Mouse (Mus musculus) hindbrain, embryonic 10.5 days (tissue): ENCODE results near the gene Wiz. TPM values are rescaled to one million over a fixed set of nuclear protein-coding genes. Genes with fewer than 3 reads are reported as not detected.

Experiments used
- DNase-seq: peaks from one replicate; pipeline ENCODE4 v3.0.0-alpha.2; 2017; ENCODE audit warnings: low spot score
- H3K27ac ChIP-seq: fragments of 300-500 bp; sonication (generic); 2 replicates; pipeline ENCODE4 v1.5.1; 2016; ENCODE audit warnings: mild to moderate bottlenecking, moderate library complexity
- H3K27me3 ChIP-seq: fragments of 300-500 bp; sonication (generic); 2 replicates; pipeline ENCODE4 v1.6.1; 2016; ENCODE audit warnings: mild to moderate bottlenecking; ENCODE audit not compliant: poor library complexity, insufficient read depth, severe bottlenecking
- H3K36me3 ChIP-seq: fragments of 300-500 bp; sonication (generic); 2 replicates; pipeline ENCODE4 v1.6.1; 2016; ENCODE audit warnings: mild to moderate bottlenecking, moderate library complexity
- H3K4me1 ChIP-seq: fragments of 300-500 bp; sonication (generic); replicated peaks from 2 replicates; pipeline ENCODE4 v1.6.1; 2016; ENCODE audit warnings: mild to moderate bottlenecking
- H3K4me3 ChIP-seq: fragments of 300-500 bp; sonication (generic); 2 replicates; pipeline ENCODE4 v1.5.1; 2016; ENCODE audit warnings: mild to moderate bottlenecking, moderate library complexity
- H3K9me3 ChIP-seq: fragments of 300-500 bp; sonication (generic); 2 replicates; pipeline ENCODE4 v1.6.1; 2016; ENCODE audit warnings: mild to moderate bottlenecking, moderate library complexity
- WGBS: fragments of 180-500 bp; shearing (Covaris S2); methylation state at CpG from one replicate; pipeline ENCODE4 v1.1.7; 2016; 5-methylcytosine and 5-hydroxymethylcytosine counted together
- polyA plus RNA-seq: library from polyadenylated mRNA; unstranded; fragments of >200 nt; fragmentation: Nextera tagmentation; extraction: Ambion mirVana; gene quantifications from 2 replicates; pipeline ENCODE4 v1.2.1, GENCODE M21; 2016

The Wiz gene
- 25.1 and 34.7 TPM in 2 replicates for polyA plus RNA-seq

DNA sequence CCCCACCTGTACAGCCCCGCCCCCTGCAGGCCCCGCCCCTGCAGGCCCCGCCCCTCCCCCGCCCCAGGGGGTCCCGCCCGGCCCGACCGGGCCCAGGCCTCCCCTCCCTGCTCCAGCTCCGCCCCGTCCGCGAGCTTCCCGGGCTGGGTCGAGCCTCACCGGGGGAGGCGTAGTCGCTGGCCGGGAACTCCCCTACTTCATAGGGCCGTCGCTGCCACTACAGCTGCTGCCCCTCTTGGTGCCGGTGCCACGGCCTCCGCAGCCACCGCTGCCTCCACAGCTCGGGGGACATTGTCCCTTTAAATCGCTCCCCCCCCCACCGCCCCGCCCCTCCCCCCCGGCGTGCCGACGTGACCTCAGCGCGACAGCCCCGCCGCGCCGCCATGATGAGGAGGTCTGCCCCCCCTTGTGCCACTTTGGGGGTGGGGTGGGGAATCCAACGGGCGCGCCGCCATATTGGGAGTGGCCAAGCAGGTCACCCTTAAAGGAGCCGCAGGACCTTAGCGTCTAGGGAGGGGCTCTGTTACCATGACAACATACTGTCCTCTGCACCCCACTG lies at the start of gene Wiz:
Wiz (minus strand) TSS at position 339 of the 559 bp plus-strand sequence.
- Histone ChIP-seq H3K27me3 (peaks cover 43% of the 10 kb centered on the region), H3K36me3 (peaks cover 11% of the 10 kb centered on the region; the same call in 1 of the 2 replicates), H3K9me3 (no peaks in the 10 kb centered on the region), H3K4me3 (peak within 1 kb of the TSS; percentile 84), H3K4me1 (peaks cover 25% of the 10 kb centered on the region), H3K27ac (peak within 1 kb of the TSS; percentile 96)
- peak; percentile 92 for DNase-seq
- under 1% methylated on average over 38 of the region's 44 CpGs for WGBS

DNA sequence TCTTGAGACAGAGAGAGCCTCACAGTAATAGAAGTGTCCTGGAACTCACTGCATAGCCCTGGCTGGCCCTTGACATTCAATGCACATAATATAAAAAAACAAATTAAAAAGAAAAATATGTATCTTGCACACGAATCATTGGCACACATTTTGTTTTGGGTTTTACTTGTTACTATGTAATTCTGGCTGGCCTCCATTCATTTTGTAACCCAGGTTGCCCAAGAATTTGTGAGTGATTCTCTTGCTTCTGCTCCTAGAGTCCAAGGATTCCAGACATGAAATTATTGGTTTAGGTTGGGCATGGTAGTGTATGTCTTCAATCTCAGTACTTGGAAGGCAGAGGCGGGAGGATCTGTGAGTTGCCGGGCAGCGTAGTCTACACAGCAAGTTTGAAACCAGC lies 47.9 kb upstream of the Wiz start:
- Histone ChIP-seq H3K4me1 (no peaks in the 10 kb centered on the region), H3K4me3 (no peak overlapping the region), H3K36me3 (no peaks in the 10 kb centered on the region), H3K27me3 (no peaks in the 10 kb centered on the region), H3K27ac (no peak overlapping the region), H3K9me3 (no peaks in the 10 kb centered on the region)
- no peak for DNase-seq
- WGBS = 94% methylated on average over 4 of the region's 4 CpGs

DNA sequence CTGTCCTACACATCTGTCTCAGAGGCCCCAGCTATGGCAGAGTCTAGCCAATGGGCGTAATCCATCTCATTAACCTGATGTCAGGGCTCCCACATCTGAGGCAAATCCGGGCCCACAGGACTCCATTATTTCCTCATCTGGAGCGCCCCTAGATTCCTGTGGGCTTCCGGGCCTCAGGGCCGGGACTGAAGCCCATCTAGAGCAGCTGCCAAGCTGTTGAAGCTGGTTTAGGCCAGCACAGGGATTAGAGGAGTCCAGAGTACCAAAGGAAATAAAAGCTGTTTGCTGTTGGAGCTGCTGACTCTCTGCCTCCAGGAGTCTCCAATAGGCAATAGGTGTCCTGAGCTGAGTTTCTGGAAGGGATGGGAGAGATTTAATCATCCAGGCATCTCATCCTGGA lies 45.9 kb upstream of the Wiz start:
- 80% methylated on average over 5 of the region's 5 CpGs for WGBS
- no peaks in the 10 kb centered on the region for H3K27me3 ChIP-seq
- H3K4me1 ChIP-seq = no peaks in the 10 kb centered on the region
- DNase-seq = no peak
- no peak overlapping the region for H3K27ac ChIP-seq
- H3K36me3 ChIP-seq = no peaks in the 10 kb centered on the region
- no peak overlapping the region for H3K4me3 ChIP-seq
- no peaks in the 10 kb centered on the region for H3K9me3 ChIP-seq

DNA sequence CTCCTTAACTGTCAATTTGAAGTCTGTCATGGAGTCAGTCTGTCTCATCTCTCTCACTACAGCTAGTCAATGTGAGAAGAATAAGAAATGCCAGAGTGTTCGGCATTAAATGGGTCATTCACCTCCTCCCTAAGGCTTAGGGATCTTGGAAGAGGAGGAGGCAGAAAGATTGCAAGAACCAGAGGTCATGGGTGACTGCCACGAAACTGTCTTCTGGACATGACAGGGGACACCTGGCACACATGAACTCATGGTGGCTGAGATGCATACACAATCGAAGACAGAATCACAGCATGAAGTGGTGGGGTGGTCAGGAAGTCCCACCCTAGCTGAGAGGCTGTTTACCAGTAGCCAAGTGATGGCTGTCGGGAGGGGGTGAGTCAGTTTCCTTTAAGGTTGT lies 45.1 kb upstream of the Wiz start:
- no peaks in the 10 kb centered on the region for H3K9me3 ChIP-seq
- H3K4me3 ChIP-seq = no peak overlapping the region
- no peaks in the 10 kb centered on the region for H3K36me3 ChIP-seq
- no peak for DNase-seq
- no peaks in the 10 kb centered on the region for H3K27me3 ChIP-seq
- WGBS = 77% methylated on average over 4 of the region's 4 CpGs
- H3K4me1 ChIP-seq = no peaks in the 10 kb centered on the region
- no peak overlapping the region for H3K27ac ChIP-seq

DNA sequence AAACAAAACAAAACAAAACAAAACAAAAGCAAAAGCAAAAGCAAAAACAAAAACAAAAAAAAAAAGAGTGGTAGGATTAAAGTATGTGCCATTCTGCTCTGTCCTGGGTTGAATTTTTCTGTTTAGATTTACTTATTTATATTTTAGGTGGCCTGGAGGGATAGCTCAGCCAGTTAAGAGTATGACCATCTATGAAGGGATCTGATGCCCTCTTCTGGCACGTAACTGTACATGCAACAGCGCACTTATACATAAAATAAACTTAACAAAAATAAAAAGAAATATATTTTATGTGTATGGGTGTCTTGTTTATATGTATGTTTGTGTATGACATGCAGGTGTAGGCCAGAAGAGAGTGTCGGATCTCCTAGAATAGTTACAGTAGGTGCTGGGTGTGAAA lies 42.7 kb upstream of the Wiz start:
- Histone ChIP-seq H3K27me3 (no peaks in the 10 kb centered on the region), H3K4me1 (no peaks in the 10 kb centered on the region), H3K9me3 (no peaks in the 10 kb centered on the region), H3K27ac (no peak overlapping the region), H3K36me3 (no peaks in the 10 kb centered on the region), H3K4me3 (no peak overlapping the region)
- no peak for DNase-seq
- WGBS = 64% methylated on average over 3 of the region's 3 CpGs

DNA sequence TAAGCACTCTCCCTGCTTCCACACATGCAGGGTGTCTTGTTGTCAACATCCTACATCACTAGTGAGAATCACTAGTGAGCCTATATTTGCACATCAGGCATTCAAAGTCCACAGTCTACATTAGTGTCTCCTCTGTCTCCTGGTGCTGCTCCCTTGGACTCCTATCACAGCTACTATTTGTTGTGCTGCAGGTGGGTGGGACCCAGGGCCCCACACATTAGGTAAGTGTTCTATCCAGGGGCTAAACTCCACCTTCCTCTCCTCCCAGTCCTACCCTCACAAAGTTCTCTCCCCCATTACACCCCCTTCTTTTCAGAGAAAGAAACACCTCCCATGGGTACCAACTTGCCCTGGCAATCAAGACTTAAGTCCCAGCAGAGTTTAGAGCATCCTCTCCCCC lies 37.4 kb upstream of the Wiz start:
- Histone ChIP-seq H3K27me3 (no peaks in the 10 kb centered on the region), H3K9me3 (no peaks in the 10 kb centered on the region), H3K4me3 (no peak overlapping the region), H3K27ac (no peak overlapping the region), H3K36me3 (no peaks in the 10 kb centered on the region), H3K4me1 (no peaks in the 10 kb centered on the region)
- no peak for DNase-seq

DNA sequence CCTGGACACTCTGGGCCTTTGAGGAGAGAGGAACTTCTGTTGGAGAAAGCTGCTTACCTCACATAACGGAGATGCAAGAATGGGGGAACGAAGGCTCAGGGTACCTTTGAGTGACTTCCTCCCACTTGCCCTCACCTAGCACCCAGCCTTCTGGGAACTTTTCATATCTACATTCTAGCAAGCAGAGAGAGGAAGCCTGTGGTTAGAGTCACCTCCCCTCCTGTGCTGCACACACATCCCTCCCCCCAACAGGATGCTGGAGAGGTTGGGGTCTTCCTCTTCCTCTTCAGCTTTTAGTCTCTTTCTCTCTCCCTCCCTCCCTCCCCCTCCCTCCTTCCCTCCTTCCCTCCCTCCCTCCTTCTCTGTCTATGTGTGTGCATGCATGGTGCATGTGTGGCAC lies 34.8 kb upstream of the Wiz start, which contains the start of gene Pglyrp2:
Pglyrp2 (minus strand) TSS at position 134 of the 400 bp plus-strand sequence.
- DNase-seq = no peak
- H3K9me3 ChIP-seq = no peaks in the 10 kb centered on the region
- no peaks in the 10 kb centered on the region for H3K27me3 ChIP-seq
- H3K27ac ChIP-seq = no peak within 1 kb of the TSS
- H3K4me3 ChIP-seq = no peak within 1 kb of the TSS
- H3K36me3 ChIP-seq = no peaks in the 10 kb centered on the region
- H3K4me1 ChIP-seq = no peaks in the 10 kb centered on the region
- 82% methylated on average over 2 of the region's 2 CpGs for WGBS

DNA sequence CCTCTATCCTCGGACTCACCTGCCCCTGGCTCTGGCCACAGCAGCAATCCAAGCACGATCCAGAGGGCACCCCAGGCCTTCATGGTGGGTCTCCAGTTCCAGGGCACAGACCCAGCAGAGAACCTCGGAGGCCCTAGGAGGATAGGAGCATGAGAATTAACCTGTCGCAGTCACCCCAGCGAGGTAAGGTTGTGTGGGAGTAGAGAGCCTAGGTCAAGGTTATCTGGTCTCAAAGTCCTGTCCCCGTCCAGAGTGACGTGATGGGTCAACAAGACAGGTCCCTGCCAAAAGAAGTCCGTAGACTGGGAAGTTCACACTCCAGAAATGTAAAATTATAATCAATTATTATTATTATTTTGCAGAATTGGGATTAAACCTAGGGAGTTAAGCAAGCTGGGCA lies 31.5 kb upstream of the Wiz start:
- WGBS = 82% methylated on average over 8 of the region's 8 CpGs
- no peaks in the 10 kb centered on the region for H3K4me1 ChIP-seq

DNA sequence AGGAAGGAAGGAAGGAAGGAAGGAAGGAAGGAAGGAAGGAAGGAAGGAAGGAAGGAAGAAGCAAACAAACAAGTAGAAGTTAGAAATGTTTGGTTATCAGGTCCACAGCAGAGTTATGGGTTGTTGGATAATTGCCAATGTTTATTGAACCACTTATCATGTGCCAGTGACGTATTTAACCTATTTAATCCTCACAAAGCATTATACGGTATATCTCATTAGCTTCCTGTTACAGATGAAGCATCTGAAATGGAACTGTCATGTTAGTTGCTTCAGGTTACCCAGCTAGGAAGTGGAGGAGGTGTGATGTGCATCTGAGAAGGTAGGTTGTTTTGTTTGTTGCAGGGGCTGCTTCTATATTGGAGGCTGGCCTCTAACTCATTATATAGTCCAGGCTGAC lies 30.8 kb upstream of the Wiz start:
- H3K4me1 ChIP-seq = no peaks in the 10 kb centered on the region
- 87% methylated on average over 2 of the region's 2 CpGs for WGBS
- H3K36me3 ChIP-seq = no peaks in the 10 kb centered on the region
- H3K27me3 ChIP-seq = peaks cover 27% of the 10 kb centered on the region
- no peak overlapping the region for H3K4me3 ChIP-seq
- H3K27ac ChIP-seq = no peak overlapping the region
- H3K9me3 ChIP-seq = no peaks in the 10 kb centered on the region
- DNase-seq = no peak

More for the DNA sequence above, 31.5 kb upstream of the Wiz start:
- peaks cover 19% of the 10 kb centered on the region for H3K27me3 ChIP-seq
- H3K27ac ChIP-seq = no peak overlapping the region
- H3K36me3 ChIP-seq = no peaks in the 10 kb centered on the region
- no peak for DNase-seq
- no peaks in the 10 kb centered on the region for H3K9me3 ChIP-seq
- H3K4me3 ChIP-seq = no peak overlapping the region

DNA sequence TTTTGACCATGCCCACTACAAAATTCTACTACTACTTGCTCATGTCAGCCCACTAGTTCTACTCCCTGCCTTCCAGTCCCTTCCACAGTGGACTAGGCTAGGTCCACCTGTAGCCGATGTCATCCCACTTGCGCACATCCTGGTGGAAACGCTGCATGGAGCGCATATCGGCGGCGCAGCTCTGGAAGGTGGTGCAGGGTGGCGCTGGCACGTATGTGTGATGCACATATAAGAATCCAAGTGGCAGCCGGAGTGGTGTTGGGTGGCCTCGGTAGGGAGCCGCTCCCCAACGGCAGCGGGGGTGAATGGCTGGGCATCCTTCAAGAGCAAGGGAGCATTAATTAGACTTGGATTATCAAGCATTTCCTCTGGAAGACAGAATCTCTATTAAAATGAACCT lies 27.5 kb upstream of the Wiz start:
- no peak for DNase-seq
- Histone ChIP-seq H3K4me1 (no peaks in the 10 kb centered on the region), H3K27me3 (peaks cover 32% of the 10 kb centered on the region), H3K4me3 (no peak overlapping the region), H3K27ac (no peak overlapping the region), H3K9me3 (no peaks in the 10 kb centered on the region), H3K36me3 (no peaks in the 10 kb centered on the region)
- WGBS = 88% methylated on average over 14 of the region's 14 CpGs

DNA sequence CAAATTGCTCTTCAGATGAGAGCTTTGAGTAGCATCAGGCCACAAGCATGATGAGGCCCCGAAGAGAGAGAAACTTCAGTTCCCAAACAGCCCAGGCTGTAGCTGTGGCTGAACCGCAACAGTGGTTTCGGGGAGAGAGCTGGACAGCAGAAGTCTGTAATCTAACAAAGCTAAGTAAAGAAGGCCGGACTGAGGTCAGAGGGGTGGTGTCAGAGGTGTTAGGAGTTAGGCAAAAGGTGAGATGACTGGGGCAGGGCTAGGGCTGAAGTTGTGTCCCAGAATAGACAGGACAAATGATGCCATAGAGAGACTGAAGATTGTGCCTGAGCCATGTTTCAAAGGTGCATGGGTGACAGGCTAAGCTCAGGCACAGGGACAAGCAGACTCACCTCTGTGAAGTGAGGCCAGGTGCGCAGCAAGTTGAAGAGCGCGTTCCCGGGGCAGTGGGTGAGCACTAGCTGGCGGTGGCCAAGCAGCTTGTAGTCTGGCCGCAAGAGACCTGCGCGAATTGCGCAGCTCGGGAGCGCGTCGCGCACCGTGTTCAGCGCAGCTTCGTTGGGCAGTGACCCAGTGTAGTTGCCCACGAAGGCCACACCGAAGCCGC lies 26.3 kb upstream of the Wiz start:
- WGBS = 40% methylated on average over 24 of the region's 24 CpGs
- Histone ChIP-seq H3K27me3 (peaks cover 32% of the 10 kb centered on the region), H3K36me3 (no peaks in the 10 kb centered on the region), H3K27ac (no peak overlapping the region), H3K4me3 (no peak overlapping the region), H3K4me1 (no peaks in the 10 kb centered on the region), H3K9me3 (no peaks in the 10 kb centered on the region)
- no peak for DNase-seq

DNA sequence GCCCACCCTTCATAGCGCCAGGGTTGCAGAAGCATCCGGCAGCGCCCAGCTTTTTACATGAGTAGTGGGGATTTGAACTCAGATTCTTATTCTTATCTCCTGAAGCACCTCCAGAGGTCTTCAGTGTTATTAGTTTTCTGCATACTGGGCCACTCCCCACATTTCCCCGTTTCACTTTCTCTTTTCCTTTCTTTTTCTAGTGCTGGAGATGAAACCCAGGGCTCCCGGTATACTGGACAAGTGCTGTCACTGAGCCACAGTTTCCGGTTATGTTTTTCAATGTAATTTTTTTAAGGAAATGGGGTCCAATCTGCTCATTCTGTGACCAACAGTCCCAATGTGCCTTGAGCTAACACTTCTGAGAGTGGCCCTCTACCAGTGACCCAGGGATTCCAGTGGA lies 22.7 kb upstream of the Wiz start:
- no peaks in the 10 kb centered on the region for H3K36me3 ChIP-seq
- no peaks in the 10 kb centered on the region for H3K9me3 ChIP-seq
- no peak overlapping the region for H3K27ac ChIP-seq
- no peaks in the 10 kb centered on the region for H3K4me1 ChIP-seq
- DNase-seq = no peak
- peaks cover 24% of the 10 kb centered on the region for H3K27me3 ChIP-seq
- H3K4me3 ChIP-seq = no peak overlapping the region
- WGBS = 89% methylated on average over 6 of the region's 6 CpGs

DNA sequence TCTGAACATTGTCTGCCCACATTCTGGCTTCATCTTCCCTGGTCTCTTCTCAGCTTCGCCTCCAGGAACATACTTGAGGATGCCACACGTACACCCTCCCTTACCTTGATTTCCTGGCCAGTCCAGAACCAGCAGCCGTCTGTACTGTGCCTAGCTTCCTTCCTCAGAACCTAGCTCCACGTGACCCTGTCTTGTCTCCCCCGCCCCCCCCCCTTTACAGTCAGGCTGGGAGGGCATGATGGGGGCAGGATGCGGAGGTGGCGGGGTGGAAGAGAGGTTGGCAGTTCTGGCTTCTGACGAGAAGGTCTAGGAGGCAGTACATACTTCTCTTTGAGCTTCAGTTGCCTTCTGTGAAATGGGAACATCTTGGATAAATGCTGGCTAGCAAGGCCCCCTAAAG lies 14.2 kb upstream of the Wiz start, which contains the start of gene Rasal3:
Rasal3 (minus strand) TSS at position 167 of the 400 bp plus-strand sequence.
- H3K4me3 ChIP-seq = no peak within 1 kb of the TSS
- peaks cover 19% of the 10 kb centered on the region for H3K27me3 ChIP-seq
- H3K9me3 ChIP-seq = no peaks in the 10 kb centered on the region
- no peaks in the 10 kb centered on the region for H3K36me3 ChIP-seq
- DNase-seq = no peak
- WGBS = 75% methylated on average over 8 of the region's 8 CpGs
- H3K27ac ChIP-seq = no peak within 1 kb of the TSS
- H3K4me1 ChIP-seq = no peaks in the 10 kb centered on the region

DNA sequence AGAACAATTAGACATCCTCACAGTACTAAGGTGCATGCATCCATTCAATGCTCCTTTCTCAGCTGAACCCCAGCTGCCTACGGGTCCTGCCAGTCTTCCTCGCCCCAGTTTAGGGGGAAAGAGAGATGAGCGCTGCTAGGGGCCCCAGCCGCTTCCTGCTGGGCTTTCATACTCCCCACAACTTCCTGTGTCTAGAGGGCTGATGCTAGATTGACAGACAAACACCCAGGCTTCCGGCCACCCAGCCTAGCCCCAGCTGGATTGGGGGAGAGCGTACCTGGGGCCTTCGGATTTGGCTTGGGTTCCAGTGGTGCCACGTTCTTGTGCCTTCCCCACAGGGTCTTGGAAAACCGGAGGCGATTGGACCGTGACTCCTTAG lies 13.5 kb upstream of the Wiz start:
- Histone ChIP-seq H3K36me3 (no peaks in the 10 kb centered on the region), H3K27me3 (peaks cover 26% of the 10 kb centered on the region), H3K4me1 (no peaks in the 10 kb centered on the region), H3K27ac (no peak overlapping the region), H3K9me3 (no peaks in the 10 kb centered on the region), H3K4me3 (no peak overlapping the region)
- 73% methylated on average over 11 of the region's 11 CpGs for WGBS
- no peak for DNase-seq
